Mouse (Mus musculus): ENCODE data around the gene Olfr983. TPM values are rescaled to one million over a fixed set of nuclear protein-coding genes. Genes with fewer than 3 reads are reported as not detected.

Gene Olfr983
- polyA plus RNA-seq (2014; fragmentation: Nextera tagmentation; extraction: Ambion mirVana): not detected in 2 replicates

DNA sequence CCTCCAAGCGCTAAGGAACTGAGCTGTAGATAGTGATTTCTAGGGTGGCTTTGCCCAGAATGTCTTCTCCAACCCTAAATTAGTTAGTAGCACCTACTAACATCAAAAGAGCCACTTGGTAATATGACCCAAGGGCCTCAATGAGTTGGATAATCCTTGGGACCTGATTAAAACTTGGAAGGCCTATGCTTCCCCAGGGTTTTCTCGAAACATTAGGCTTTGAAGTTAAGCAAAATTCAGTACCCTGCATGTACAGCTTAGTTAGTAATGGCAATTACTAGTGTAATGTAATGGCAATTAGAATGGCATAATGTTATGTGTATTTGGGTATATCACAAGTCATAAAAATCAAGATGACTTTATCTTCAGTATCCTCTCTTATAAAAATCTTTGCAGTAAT lies at the start of gene Olfr983:
Gene Olfr983 (minus strand): TSS at position 101 of the 400 bp plus-strand sequence.
- no peak for ATAC-seq
- H3K27ac ChIP-seq (ENCODE audit: low read depth, low read length): no peak within 1 kb of the TSS
- 81% methylated on average over 2 of the region's 2 CpGs for WGBS
- no peak for DNase-seq (ENCODE audit: low spot score)
- H3K36me3 ChIP-seq (ENCODE audit: control insufficient read depth, insufficient read depth, low read length): no peaks in the 10 kb centered on the region
- H3K4me1 ChIP-seq (ENCODE audit: control insufficient read depth, insufficient read depth, low read length): no peaks in the 10 kb centered on the region
- no peak within 1 kb of the TSS for H3K4me3 ChIP-seq (ENCODE audit: low read depth, low read length)
- H3K9me3 ChIP-seq (replicated peaks; ENCODE audit: control insufficient read depth, low read length): no peaks in the 10 kb centered on the region
- H3K4me2 ChIP-seq (ENCODE audit: low read length): no peak within 1 kb of the TSS
- no peak within 1 kb of the TSS for H3K9ac ChIP-seq (ENCODE audit: low read length)
- no peaks in the 10 kb centered on the region for H3K27me3 ChIP-seq (replicated peaks; ENCODE audit: control insufficient read depth, insufficient read depth, low read length)

DNA sequence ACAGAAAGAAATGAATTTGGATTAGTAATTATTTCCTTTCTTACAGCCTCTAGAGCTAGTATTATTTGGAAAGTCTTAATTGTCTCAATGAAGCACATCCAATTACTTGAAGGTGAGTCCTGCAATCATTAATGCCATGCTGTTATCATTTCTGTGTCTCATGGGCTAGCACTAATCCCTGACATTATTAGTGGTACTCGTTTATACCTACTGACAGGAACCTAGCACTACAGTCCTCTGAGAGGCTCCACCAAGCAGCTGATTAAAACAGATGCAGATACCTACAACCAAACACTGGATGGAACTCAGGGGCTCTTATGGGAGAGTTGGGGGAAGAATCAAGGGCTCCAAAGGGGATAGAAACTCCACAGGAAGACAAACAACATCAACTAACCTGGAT lies 48.1 kb upstream of the Olfr983 start:
- ATAC-seq: no peak

DNA sequence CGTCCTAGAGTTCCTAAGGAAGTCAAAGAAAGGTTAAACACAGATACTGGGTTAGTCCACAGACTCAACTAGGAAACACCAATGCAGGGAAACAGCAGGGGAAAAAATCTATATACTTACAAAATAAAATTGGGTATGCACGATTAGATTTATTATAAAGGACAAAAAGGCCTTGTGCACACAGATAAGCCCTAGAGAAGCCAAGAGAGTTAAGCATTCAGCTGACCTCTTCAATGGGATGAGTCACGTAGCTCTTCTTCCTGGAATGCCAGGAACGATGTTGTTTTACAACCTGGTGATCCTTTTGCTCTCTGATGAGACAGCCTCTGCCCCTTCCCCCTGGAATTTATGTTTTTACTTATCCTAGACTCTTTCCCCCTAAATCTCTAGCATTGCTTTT lies 46.1 kb upstream of the Olfr983 start:
- Histone ChIP-seq H3K27ac (ENCODE audit: low read depth, low read length) (no peak overlapping the region), H3K4me2 (ENCODE audit: low read length) (no peak overlapping the region), H3K9me3 (replicated peaks; ENCODE audit: control insufficient read depth, low read length) (no peaks in the 10 kb centered on the region), H3K27me3 (replicated peaks; ENCODE audit: control insufficient read depth, insufficient read depth, low read length) (no peaks in the 10 kb centered on the region), H3K4me1 (ENCODE audit: control insufficient read depth, insufficient read depth, low read length) (no peaks in the 10 kb centered on the region), H3K36me3 (ENCODE audit: control insufficient read depth, insufficient read depth, low read length) (no peaks in the 10 kb centered on the region), H3K4me3 (ENCODE audit: low read depth, low read length) (no peak overlapping the region), H3K9ac (ENCODE audit: low read length) (no peak overlapping the region)
- whole genome bisulfite sequencing: 81% methylated on average over 4 of the region's 4 CpGs
- ATAC-seq (no peak), DNase-seq (ENCODE audit: low spot score) (no peak)

More for the DNA sequence above, 48.1 kb upstream of the Olfr983 start:
- Histone ChIP-seq H3K4me3 (ENCODE audit: low read depth, low read length) (no peak overlapping the region), H3K27ac (ENCODE audit: low read depth, low read length) (no peak overlapping the region), H3K9ac (ENCODE audit: low read length) (no peak overlapping the region), H3K4me2 (ENCODE audit: low read length) (no peak overlapping the region), H3K36me3 (ENCODE audit: control insufficient read depth, insufficient read depth, low read length) (no peaks in the 10 kb centered on the region), H3K4me1 (ENCODE audit: control insufficient read depth, insufficient read depth, low read length) (no peaks in the 10 kb centered on the region), H3K9me3 (replicated peaks; ENCODE audit: control insufficient read depth, low read length) (no peaks in the 10 kb centered on the region), H3K27me3 (replicated peaks; ENCODE audit: control insufficient read depth, insufficient read depth, low read length) (no peaks in the 10 kb centered on the region)
- 31% methylated on average over 1 of the region's 1 CpGs for WGBS
- no peak for DNase-seq (ENCODE audit: low spot score)

DNA sequence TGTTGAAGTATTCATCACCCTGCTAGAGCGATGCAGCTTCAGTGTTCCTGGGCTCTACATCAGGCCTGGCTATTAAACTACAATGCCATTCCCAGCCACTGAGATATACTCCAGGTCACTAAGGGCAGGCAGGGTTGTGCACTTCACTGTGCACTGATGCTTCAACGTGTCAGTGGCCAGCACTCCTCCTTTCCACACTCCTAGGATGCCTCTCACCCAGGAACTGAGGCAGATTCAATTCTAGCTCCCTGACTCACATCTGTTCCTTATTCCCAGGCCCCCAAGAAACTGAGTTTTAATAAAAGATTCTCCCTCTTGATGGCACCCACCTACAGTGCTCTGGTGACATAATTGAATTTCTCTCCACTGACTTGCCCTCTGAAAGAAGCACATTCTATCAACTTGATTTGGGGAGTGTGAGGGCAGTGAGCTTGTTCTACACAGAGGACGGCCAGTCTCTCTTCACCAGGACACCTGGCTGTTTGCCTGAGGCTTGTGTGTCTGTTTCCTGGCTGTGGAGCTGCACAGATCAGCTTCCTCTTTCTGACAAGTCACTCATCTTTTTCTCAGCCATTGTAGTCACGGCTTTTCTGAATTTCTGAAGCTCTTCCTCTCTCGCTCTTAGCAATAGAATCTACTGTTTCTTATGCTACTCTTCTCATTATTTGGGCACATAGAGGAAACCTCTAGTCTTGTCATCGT lies 43.7 kb upstream of the Olfr983 start:
- Histone ChIP-seq H3K4me3 (ENCODE audit: low read depth, low read length) (no peak overlapping the region), H3K36me3 (ENCODE audit: control insufficient read depth, insufficient read depth, low read length) (no peaks in the 10 kb centered on the region), H3K27me3 (replicated peaks; ENCODE audit: control insufficient read depth, insufficient read depth, low read length) (no peaks in the 10 kb centered on the region), H3K4me1 (ENCODE audit: control insufficient read depth, insufficient read depth, low read length) (no peaks in the 10 kb centered on the region), H3K9me3 (replicated peaks; ENCODE audit: control insufficient read depth, low read length) (no peaks in the 10 kb centered on the region), H3K4me2 (ENCODE audit: low read length) (no peak overlapping the region), H3K27ac (ENCODE audit: low read depth, low read length) (no peak overlapping the region), H3K9ac (ENCODE audit: low read length) (no peak overlapping the region)
- 83% methylated on average over 6 of the region's 6 CpGs for WGBS
- DNase-seq (ENCODE audit: low spot score): no peak
- no peak for ATAC-seq

DNA sequence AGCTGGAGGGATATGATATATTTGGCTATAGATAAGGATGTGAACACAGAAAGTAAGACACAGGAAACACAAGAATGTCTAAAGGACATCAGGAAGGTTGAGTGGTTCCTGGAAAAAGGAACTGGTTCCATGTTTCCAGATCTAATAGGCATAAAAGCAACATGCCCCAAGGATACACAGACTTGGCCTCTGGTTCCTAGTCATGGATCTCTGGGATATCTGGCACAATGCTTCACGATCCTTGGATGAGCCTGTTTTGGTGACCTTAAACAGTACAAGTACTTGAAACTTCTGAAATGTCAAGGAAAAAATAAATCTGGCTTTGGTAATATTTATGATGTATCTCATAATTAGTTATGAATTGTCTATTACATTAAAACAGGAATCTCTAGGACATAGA lies 37.2 kb upstream of the Olfr983 start:
- H3K4me3 ChIP-seq (ENCODE audit: low read depth, low read length): no peak overlapping the region
- no peaks in the 10 kb centered on the region for H3K4me1 ChIP-seq (ENCODE audit: control insufficient read depth, insufficient read depth, low read length)
- H3K27ac ChIP-seq (ENCODE audit: low read depth, low read length): no peak overlapping the region
- no peak overlapping the region for H3K9ac ChIP-seq (ENCODE audit: low read length)
- H3K27me3 ChIP-seq (replicated peaks; ENCODE audit: control insufficient read depth, insufficient read depth, low read length): no peaks in the 10 kb centered on the region
- ATAC-seq (no peak), DNase-seq (ENCODE audit: low spot score) (no peak)
- no peaks in the 10 kb centered on the region for H3K9me3 ChIP-seq (replicated peaks; ENCODE audit: control insufficient read depth, low read length)
- no peaks in the 10 kb centered on the region for H3K36me3 ChIP-seq (ENCODE audit: control insufficient read depth, insufficient read depth, low read length)
- WGBS: 95% methylated on average over 1 of the region's 1 CpGs
- no peak overlapping the region for H3K4me2 ChIP-seq (ENCODE audit: low read length)

DNA sequence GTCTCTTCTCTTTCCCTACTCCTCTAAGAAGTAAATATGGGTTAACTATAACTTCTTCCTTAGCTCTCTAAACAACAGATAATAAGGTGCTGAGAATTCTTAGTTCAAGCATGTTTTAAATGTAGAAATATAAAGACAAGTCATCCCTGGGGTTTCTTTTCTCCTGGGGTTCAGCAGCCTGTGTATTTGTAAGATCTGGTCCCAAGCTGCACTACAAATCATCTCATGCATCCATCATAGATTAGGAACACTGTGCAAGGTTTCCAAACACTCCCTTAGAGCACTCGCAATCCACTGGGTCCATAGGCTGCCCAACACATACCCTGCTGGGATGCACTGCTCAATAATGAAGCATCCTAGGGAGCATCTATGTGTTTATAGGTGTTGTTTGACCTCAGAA lies 36.7 kb upstream of the Olfr983 start, which contains the start of gene Olfr985:
Gene Olfr985 (minus strand): TSS at position 101 of the 400 bp plus-strand sequence.
- Histone ChIP-seq H3K36me3 (ENCODE audit: control insufficient read depth, insufficient read depth, low read length) (no peaks in the 10 kb centered on the region), H3K4me1 (ENCODE audit: control insufficient read depth, insufficient read depth, low read length) (no peaks in the 10 kb centered on the region), H3K9me3 (replicated peaks; ENCODE audit: control insufficient read depth, low read length) (no peaks in the 10 kb centered on the region), H3K27me3 (replicated peaks; ENCODE audit: control insufficient read depth, insufficient read depth, low read length) (no peaks in the 10 kb centered on the region), H3K4me3 (ENCODE audit: low read depth, low read length) (no peak within 1 kb of the TSS), H3K27ac (ENCODE audit: low read depth, low read length) (no peak within 1 kb of the TSS), H3K4me2 (ENCODE audit: low read length) (no peak within 1 kb of the TSS), H3K9ac (ENCODE audit: low read length) (no peak within 1 kb of the TSS)
- DNase-seq (ENCODE audit: low spot score) (no peak), ATAC-seq (no peak)
- 90% methylated on average over 1 of the region's 1 CpGs for WGBS

DNA sequence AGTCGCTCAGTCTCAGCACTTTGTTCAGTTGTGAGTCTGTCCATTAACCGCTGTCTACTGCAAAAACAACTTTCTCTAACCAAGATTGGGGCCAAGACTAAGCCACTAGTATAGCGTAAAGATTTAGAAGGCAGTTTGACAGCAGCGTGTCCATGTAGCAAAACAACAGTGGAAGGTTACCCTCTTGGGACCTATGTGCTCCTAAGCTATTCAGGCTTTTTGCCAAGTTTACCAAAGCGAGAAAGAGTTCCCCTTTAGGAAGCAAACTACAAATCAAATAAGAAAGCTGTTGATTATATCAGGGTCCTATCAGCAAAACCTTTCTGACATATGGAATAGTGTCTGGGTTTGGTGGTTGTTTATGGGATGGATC lies 23.9 kb upstream of the Olfr983 start:
- Histone ChIP-seq H3K36me3 (ENCODE audit: control insufficient read depth, insufficient read depth, low read length) (no peaks in the 10 kb centered on the region), H3K4me3 (ENCODE audit: low read depth, low read length) (no peak overlapping the region), H3K9ac (ENCODE audit: low read length) (no peak overlapping the region), H3K4me2 (ENCODE audit: low read length) (no peak overlapping the region), H3K9me3 (replicated peaks; ENCODE audit: control insufficient read depth, low read length) (no peaks in the 10 kb centered on the region), H3K27me3 (replicated peaks; ENCODE audit: control insufficient read depth, insufficient read depth, low read length) (no peaks in the 10 kb centered on the region), H3K4me1 (ENCODE audit: control insufficient read depth, insufficient read depth, low read length) (no peaks in the 10 kb centered on the region), H3K27ac (ENCODE audit: low read depth, low read length) (no peak overlapping the region)
- ATAC-seq (no peak), DNase-seq (ENCODE audit: low spot score) (no peak)
- WGBS: 85% methylated on average over 5 of the region's 5 CpGs

DNA sequence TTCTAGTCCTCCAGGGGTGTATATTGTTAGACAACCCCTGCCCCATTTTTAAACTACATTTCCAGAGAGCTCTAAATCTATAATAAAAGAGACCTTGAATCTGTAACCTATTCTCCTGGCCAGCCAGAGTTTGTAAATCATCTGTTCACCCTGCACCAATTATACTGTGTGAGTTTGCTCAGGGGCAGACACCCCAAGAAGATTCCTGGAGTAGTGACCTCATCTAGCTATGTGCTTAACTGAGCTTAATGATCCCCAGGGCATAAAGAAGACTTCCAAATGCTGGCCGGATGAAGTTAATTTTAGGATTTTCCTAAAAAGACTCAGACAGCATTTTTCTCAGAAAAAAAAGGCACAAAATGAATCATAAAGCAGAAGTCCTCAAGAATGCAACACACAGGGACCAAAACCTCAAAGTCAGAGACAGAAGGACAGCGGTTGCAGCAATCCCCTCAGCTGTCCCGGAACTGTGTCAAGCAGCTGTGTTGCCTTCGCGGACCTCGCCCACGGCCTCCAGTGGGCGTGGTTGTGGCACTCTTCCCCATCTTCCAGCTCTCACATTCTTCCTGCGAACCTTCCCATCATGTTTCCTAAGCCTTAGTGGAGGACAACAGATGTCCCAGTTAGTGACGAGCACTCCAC lies 23.4 kb upstream of the Olfr983 start:
- Histone ChIP-seq H3K27ac (ENCODE audit: low read depth, low read length) (no peak overlapping the region), H3K27me3 (replicated peaks; ENCODE audit: control insufficient read depth, insufficient read depth, low read length) (no peaks in the 10 kb centered on the region), H3K36me3 (ENCODE audit: control insufficient read depth, insufficient read depth, low read length) (no peaks in the 10 kb centered on the region), H3K4me1 (ENCODE audit: control insufficient read depth, insufficient read depth, low read length) (no peaks in the 10 kb centered on the region), H3K4me3 (ENCODE audit: low read depth, low read length) (no peak overlapping the region), H3K9me3 (replicated peaks; ENCODE audit: control insufficient read depth, low read length) (no peaks in the 10 kb centered on the region), H3K9ac (ENCODE audit: low read length) (no peak overlapping the region), H3K4me2 (ENCODE audit: low read length) (no peak overlapping the region)
- 72% methylated on average over 10 of the region's 10 CpGs for WGBS
- DNase-seq (ENCODE audit: low spot score) (no peak), ATAC-seq (no peak)

DNA sequence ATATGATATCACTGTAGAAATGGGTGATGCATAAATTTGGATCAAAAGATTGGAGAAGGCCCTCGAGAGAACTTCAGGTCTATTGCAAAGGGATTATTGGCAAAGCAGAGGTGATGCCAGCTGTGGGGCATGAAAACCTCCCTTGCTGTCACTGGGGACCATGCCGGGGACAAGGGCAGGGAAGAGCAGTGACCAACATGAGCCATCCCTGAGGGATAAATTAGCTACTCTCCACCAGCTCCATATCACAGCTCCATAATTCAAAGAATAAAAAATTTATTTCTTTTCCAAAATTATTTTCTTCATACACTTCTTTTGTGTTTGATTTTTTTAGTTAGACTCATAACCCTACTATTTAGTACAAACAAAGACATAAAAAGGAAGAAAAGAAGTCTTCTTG lies 20.7 kb upstream of the Olfr983 start, which contains the start of gene Olfr984:
Gene Olfr984 (minus strand): TSS at position 101 of the 400 bp plus-strand sequence.
- ATAC-seq (no peak), DNase-seq (ENCODE audit: low spot score) (no peak)
- H3K9ac ChIP-seq (ENCODE audit: low read length): no peak within 1 kb of the TSS
- no peaks in the 10 kb centered on the region for H3K27me3 ChIP-seq (replicated peaks; ENCODE audit: control insufficient read depth, insufficient read depth, low read length)
- no peaks in the 10 kb centered on the region for H3K36me3 ChIP-seq (ENCODE audit: control insufficient read depth, insufficient read depth, low read length)
- WGBS: 83% methylated on average over 2 of the region's 2 CpGs
- no peaks in the 10 kb centered on the region for H3K4me1 ChIP-seq (ENCODE audit: control insufficient read depth, insufficient read depth, low read length)
- H3K27ac ChIP-seq (ENCODE audit: low read depth, low read length): no peak within 1 kb of the TSS
- H3K9me3 ChIP-seq (replicated peaks; ENCODE audit: control insufficient read depth, low read length): no peaks in the 10 kb centered on the region
- H3K4me2 ChIP-seq (ENCODE audit: low read length): no peak within 1 kb of the TSS
- no peak within 1 kb of the TSS for H3K4me3 ChIP-seq (ENCODE audit: low read depth, low read length)

All from forebrain, embryonic 14.5 days (tissue).